Mouse (Mus musculus) brain, adult 2 months (tissue): Measurements from ENCODE around the gene Wnk2.

ENCODE experiments used
- DNase-seq: peaks from one replicate; pipeline ENCODE4 v3.0.0; 2011; ENCODE audit warnings: low read depth, low spot score

The Wnk2 gene

GRCm38 (mm10) chr13:49044145-49044561 lies 103.7 kb downstream of the Wnk2 start:
- no peak for DNase-seq

GRCm38 (mm10) chr13:49042371-49042770 lies 105.4 kb downstream of the Wnk2 start:
- DNase-seq: no peak

DNA sequence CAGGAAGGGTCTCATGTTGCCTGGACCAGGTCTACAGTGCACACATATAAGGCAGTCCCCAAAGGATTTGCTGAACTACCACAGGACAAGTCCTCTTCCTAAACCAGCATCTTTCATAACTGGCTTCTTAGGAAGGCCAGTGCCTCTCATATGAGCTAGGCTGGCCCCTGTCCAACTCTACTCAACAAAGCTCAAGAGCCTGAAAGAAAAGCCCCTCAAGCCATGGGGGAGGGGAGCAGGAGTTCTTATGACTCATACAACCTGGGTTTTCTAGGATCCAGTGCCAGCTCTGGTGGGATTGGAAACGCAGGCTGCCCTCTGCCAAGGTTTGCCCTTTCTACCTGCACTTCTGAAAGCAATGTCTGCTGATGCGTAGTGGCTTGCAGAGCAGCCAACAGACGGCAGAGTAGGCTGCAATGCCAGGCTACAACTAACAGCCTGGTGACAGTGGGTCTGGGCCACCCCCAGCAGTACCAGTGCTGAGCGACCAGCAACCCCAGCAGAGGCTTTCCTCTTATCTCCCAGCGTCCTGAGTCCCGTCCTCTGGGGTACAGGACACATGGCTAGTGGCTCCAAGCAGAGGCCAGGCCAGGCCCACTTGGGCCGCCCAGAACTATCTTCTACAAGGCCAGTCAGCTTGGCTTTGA lies 110.8 kb downstream of the Wnk2 start:
- peak; percentile 68 for DNase-seq

DNA sequence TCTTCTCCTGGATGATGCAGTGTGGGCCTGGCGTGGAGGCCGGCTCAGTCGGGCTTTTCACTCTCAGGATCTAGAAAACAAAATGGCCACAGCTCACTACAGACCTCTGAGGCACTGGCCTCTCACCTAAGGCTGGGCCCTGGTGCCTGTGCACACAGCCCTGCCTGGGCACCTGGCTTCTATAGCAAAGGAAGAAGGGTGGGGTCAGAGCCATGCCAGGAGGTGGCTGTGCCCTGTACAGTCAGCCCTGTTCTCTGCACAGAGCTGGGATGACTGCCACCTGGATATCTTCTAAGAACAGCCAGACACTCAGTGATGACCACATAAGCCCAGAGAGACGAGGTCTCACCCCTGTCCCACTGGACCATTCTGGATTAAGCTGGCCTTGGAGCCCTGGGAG lies 111.4 kb downstream of the Wnk2 start:
- DNase-seq: no peak

DNA sequence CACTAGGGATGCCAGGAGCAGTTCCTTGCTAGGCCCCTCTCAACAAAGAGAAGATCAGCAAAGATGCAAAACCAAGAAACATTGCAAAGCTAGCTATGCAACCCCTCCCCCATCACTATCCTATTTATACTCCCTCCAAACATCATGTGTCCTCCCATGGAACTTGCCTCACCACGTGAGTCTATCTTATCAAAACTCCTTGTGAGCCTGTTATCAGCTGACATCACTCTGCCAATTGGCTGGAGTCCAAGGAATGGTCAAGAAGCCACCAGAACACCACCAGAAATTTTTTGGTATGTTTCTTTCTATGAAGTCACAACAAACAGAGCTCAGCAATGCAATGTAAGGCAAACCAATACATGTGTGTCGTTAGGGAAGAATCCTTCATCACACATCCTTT lies 116.8 kb downstream of the Wnk2 start:
- no peak for DNase-seq

GRCm38 (mm10) chr13:49028757-49029539 lies 118.9 kb downstream of the Wnk2 start:
- peak; percentile 54 for DNase-seq

- DNase-seq: no peak
Observed at GRCm38 (mm10) chr13:49027057-49027456, 120.8 kb downstream of the Wnk2 start.

DNA sequence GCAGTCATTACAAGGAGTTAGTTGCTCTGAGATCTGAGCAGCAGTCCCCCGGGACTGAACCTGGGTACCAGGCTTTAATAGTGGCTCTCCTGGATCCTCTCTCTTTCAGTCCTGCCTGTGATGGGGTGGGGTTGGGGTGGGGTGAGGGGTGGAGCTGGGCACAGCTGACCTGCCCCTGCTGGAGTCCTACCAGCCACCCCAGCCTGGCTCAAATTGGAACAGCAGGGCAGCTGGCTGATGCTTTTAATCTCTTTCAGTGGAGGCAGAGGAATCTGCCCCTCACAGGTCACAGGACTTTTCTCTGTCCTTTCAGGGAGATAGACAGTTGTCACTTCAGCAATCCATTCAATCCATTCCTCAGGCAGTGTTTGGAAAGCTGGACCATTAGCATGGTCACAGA lies 122.3 kb downstream of the Wnk2 start:
- DNase-seq: no peak

DNA sequence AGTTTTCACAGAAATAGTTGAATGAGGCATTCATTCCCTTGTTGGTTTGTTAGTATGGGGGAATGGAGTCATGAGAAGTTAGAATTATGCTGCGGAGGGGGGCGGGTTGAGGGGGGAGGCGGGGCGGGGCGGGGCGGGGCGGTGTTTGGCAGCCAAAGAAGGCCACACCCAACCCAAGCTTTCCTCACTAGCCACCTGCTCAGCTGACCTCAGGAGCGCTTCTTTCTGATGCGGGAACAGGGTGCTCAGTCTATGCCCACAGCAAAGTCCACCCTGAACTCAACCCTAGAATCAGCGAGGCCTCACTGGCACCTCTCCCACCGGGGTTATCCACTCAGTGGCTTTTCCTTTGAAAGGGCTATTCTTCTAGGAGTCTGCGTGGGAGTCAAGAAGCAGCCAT lies 123.1 kb downstream of the Wnk2 start:
- DNase-seq: no peak

DNA sequence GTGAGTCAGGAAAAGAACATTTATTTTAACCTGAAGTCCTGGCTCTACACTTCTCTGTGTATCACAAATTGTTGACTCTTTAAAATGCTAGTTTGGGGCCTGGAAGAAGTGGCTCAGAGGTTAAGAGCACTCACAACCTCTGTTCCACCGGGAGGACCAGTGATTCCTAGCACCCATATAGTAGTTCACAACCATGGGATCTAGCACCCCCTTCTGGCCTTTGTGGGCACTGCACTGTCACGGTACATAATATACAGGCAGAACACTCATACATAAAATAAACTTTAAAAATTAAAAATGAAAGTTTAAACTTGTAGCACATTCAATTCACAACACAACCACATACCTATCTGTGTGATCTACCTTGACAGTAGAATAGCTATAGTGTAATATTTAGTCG lies 126.1 kb downstream of the Wnk2 start:
- DNase-seq: peak; percentile 28

DNA sequence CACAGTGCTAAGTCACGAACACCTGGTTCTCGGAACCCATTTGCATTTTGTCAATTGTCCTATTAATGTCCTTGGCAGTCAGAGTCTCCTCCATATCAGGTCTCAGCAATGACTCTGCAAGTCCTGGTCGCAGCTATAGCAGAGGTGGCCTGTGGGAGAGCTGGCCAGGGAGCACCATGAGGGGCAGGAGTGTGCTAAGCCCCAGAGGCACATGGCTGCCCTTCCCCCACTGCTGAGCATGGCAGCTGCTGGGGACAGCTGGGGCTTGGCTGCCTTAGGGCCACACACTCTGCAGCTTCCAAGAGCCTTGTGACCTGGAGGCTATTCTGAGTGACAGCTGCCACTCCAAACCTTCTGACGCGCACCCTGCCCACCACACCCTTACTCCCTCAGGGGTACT lies 127.7 kb downstream of the Wnk2 start:
- DNase-seq: peak; percentile 59

DNA sequence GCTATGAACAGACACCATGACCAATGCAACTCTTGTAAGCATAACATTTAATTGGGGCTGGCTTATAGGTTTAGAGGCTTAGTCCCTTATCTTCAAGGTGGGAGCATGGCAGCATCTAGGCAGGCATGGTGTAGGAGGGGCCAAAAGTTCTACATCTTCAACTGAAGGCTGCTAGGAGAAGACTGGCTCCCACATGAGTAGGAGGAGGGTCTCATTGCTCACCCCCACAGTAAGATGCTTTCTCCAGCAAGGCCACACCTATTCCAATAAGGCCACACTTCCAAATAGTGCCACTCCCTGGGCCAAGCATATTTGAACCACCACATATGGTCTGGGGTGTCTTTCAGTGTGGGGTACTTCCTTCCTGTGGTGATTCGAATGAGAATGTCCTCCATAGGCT lies 130.4 kb downstream of the Wnk2 start:
- DNase-seq: no peak

DNA sequence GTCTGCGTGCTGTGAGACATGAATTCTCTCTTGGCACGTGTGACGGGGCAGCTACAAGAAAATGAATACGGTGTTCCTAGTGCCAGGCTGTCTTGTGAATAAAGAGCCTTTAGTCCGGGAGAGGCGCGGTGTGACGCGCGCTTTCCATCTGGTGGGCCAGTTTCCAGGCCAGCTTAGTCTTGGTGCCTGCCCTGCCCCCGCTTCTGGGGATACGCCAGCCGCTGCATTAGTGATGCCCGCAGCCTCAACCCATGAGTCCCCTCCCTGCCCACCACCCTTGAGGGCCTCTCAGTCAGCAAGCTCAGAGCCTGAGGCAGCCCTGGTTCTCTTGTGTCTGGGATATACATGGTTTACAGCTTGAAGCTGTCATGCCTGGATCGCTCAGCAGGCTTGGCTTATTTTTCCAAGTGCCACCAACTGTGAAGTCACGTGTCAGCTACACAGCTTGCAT lies 131.5 kb downstream of the Wnk2 start:
- DNase-seq: peak; percentile 97

DNA sequence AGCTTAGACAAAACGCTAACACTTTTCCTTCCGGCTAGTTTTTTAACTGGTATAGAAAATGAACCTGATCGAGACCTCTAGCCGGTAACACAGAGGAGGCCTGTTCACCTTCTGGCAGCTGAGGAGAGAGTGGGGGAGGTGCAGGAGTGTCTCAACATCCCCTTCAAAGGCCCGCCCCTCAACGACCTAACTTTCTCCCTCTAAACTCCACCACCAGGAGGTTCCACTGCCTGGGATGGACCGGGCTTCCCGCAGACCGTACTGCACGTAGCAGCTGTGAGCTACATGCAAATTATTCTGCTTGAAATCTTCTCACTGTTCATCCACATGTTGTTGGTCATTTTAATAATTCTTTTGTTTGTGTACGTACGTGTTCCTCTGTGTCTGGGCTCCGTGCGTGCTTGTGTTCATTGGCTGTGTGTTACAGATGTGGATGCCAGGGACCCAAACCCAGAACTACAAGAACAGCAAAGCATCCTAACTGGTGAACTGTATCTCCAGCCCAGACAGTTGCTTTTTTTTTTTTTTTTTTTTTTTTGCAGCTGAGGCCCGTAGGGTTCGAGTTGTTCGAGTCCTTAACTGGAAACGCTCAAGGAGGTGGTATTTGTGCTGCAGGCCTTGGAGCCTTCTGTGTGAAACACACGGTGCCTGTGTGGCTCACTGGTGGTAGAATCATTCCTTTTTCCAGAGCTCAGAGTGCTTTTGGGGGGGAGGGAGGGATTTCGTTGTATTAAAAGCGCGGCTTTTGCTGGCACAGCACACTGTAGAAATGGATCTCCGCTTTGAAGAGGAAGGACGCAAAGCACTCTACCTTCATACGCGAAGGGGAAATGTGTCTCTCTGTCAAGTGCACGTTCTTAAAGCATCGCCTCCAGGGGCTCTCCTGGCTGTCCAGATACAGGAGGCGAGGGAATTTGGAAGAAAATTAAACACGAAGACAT lies 132.2 kb downstream of the Wnk2 start:
- DNase-seq: peak; percentile 29

DNA sequence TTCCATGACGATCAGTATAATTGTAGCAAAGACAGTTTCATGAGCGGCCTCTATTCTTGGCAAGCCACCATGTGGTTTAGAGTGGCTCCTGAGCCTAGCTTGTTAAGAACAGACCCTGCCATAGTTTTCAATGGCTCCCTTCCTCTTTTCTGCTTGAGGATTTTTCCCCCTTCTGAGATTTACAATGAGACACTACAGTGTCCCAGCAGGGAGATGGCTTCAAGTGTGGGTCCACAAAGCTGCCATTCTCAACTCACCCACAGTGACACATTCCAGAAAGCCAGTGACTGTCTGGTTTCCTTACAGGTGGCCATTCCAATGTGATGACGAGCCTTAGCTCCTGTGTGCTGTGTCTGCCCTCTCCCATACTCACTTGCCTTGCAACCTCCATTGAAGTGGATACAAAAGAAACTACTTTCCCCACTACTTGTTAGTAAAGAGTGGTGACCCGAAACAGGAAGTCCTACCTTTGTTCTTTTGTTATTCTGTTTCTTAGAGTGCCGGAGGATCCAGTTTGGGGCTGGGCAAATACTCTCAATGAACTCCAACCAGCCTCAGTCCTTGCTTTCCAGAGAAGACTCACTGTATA lies 134.5 kb downstream of the Wnk2 start:
- no peak for DNase-seq

DNA sequence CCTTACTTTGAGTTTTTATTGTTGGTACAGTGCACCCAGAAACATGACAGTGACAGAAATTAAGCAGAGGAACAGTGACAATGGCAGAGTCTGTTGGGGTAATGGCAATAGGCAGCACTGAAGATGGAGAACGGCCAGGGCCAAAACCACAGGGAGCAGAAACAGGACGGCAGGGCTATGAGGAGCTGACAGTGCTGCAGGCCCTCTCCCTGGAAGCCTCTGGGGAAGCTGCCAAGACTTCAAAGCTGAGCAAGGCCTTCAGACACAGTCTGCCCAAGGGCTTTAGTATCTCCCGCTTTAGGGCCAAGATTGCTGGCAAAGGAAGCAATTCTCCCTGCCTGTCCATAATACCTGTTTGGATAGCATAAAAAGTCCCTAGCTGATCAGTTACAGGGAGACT lies 146.1 kb downstream of the Wnk2 start:
- DNase-seq: peak; percentile 96

GRCm38 (mm10) chr13:48998591-48998990 lies 149.2 kb downstream of the Wnk2 start:
- DNase-seq: peak; percentile 88

GRCm38 (mm10) chr13:48996731-48997130 lies 151.1 kb downstream of the Wnk2 start:
- peak; percentile 66 for DNase-seq

- DNase-seq: peak; percentile 42
Observed at GRCm38 (mm10) chr13:48994903-48995302, 152.9 kb downstream of the Wnk2 start.

- peak; percentile 74 for DNase-seq
Observed at GRCm38 (mm10) chr13:48992914-48993313, 154.9 kb downstream of the Wnk2 start.

GRCm38 (mm10) chr13:48990138-48990537 lies 157.7 kb downstream of the Wnk2 start:
- DNase-seq: no peak
